Mouse (Mus musculus) mouse embryonic stem cell (cell line): Measurements from ENCODE around the gene Gfap.

Source experiments
- in situ Hi-C, 2 experiments: fragments of 300-500 bp; cut with MboI; formaldehyde crosslinking; loops; 1 replicate in 1 of 2; 3 replicates in 1 of 2; pipeline ENCODE4 v1.14.3; 2019 to 2020; ENCODE audit warnings: low sequenced_read_pairs in 2 of 2, low pct_unique_long_range_greater_than_20kb in 1 of 2, mixed read lengths in 1 of 2; ENCODE audit not compliant: unreplicated experiment in 1 of 2

The Gfap gene

GRCm38 (mm10) chr11:102855941-102856340 is 44.8 kb downstream of the Gfap start:
- in situ Hi-C loops: no loop called here

- in situ Hi-C loops: loop anchor here in 1 of 2 experiments (5.0 kb wide), 1 partner anchor 76 kb away; no protein-coding TSS in a partner anchor
Measured at GRCm38 (mm10) chr11:102853760-102854159, 47.0 kb downstream of the Gfap start.

DNA sequence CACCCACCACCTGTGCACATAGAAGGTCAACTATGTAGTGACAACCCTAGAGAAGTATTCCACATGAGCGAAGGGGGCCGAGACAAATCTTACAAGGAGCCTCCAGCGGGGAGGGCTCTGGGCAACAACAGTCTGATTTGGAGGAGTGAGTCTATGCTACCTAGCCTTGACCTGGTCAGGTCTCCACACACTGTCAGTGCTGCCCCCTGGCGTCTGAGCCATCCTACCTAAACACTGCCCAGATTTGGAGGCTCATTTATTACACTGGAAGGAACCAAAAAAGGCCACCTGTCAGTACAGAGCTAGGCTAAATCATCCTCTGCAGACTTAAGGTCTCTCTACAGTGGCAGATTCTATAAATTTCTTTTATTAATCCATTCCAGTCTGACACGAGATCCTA is 48.8 kb downstream of the Gfap start:
- in situ Hi-C loops: loop anchor here in 1 of 2 experiments (5.0 kb wide), 1 partner anchor 75 kb away; no protein-coding TSS in a partner anchor

- in situ Hi-C loops: loop anchor here in 1 of 2 experiments (5.0 kb wide), 1 partner anchor 69 kb away; no protein-coding TSS in a partner anchor
Measured at GRCm38 (mm10) chr11:102845926-102846325, 54.8 kb downstream of the Gfap start.

- in situ Hi-C loops: no loop called here
Measured at GRCm38 (mm10) chr11:102838616-102839150, 62.0 kb downstream of the Gfap start.

DNA sequence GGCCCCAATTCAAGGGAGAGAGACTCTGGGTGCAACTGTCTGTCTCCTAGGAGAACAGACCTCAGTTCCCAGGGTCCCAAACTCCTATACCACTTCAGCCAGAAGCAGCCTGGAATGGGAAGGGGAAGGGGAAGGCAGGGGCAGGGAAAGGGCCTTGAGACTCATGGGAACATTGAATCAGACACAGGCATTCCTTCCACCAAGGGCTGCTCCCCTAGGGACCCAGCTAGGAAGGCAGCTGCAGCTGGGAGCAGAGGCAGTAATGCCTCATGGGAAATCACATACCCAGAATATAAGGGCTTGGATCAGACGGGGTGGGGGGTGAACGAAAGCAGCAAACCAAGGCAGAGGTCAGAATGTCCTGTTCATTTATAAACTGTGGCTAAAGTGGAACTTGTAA is 62.6 kb downstream of the Gfap start:
- in situ Hi-C loops: no loop called here

- in situ Hi-C loops: no loop called here
Measured at GRCm38 (mm10) chr11:102837385-102837784, 63.3 kb downstream of the Gfap start.
